In genomic region chr5:34369341-34370021, GRCm38 (mm10) we compare ENCODE assay signal across 1 mouse cellular context.
TF ChIP-seq lines count a peak whose summit lies in the region.

Fam193a (plus strand) TSS chr5:34369933.

TF ChIP-seq in MEL, 35 proteins besides CTCF, POLR2A, EP300 and RAD21 (continued from another document):
- 0 out of 2 replicates have a peak, but pooled peaks have one; percentile 22 for TF ChIP-seq MEF2A (IDR thresholded peaks at IDR 0.05; ENCODE audit: extremely low read depth, insufficient replicate concordance, low read depth, low read length, poor library complexity, severe bottlenecking)
- peak; percentile 77 for TF ChIP-seq ELF1 (IDR thresholded peaks at IDR 0.05; ENCODE audit: low read depth, low read length)
- no peak for TF ChIP-seq SMC3 (IDR thresholded peaks at IDR 0.05; ENCODE audit: low read depth, low read length)
- peak; percentile 91 for TF ChIP-seq MXI1 (IDR thresholded peaks at IDR 0.05; ENCODE audit: low read depth, low read length)
- TF ChIP-seq CHD2 (IDR thresholded peaks at IDR 0.05; ENCODE audit: low read length): peak; percentile 45; the same call in 1 of the 2 replicates
- no peak for TF ChIP-seq ZC3H11A (IDR thresholded peaks at IDR 0.05; ENCODE audit: low read depth, low read length)
- TF ChIP-seq GABPA (IDR thresholded peaks at IDR 0.05; ENCODE audit: low read depth, low read length): no peak; the same call in 1 of the 2 replicates
